Mouse (Mus musculus): ENCODE measurements around the gene Psg26. TPM values are rescaled to one million over a fixed set of nuclear protein-coding genes. Genes with fewer than 3 reads are reported as not detected.

Psg26 gene
- not detected for total RNA-seq (2023)

GRCm38 (mm10) chr7:18484077-18484476, at the start of gene Psg26:
Gene Psg26 (minus strand): TSS chr7:18484177.

GRCm38 (mm10) chr7:18532169-18532568, 48.2 kb upstream of the Psg26 start, which contains the start of gene Psg25:
Gene Psg25 (minus strand): TSS chr7:18532269.

DNA sequence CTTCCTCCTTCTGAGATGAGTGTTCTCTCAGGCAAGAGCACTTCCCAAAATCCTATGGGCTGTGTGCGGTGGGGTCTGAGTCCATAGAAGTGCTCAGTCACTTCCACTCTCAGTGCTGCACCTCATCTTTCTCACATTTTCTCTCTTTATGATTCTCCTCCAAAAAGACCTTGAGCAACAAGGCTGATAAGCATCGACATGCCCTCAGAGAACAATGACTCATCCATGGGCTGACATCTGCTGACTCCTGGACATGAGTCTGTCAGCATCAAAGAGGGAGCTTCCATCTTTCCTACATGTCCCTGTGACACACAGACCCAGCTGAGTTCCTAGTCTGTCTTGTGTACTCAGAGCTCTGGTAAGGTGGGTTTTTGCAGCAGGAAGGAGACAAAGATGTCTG, 52.0 kb downstream of the Psg26 start, which contains the start of gene Psg28:
Psg28 (minus strand) TSS at position 101 of the 400 bp plus-strand sequence.

Other genes with a start within 250 kb of the Psg26 start
- gene Mill1, start 238.8 kb downstream of the Psg26 start, total RNA-seq (2023): not detected
- not detected for gene Psg18, start 129.2 kb downstream of the Psg26 start, total RNA-seq (2023)
- gene Psg28, start 52.1 kb downstream of the Psg26 start, total RNA-seq (2023): not detected
- not detected for gene Psg25, start 48.1 kb upstream of the Psg26 start, total RNA-seq (2023)
- gene Psg27, start 83.1 kb upstream of the Psg26 start, total RNA-seq (2023): not detected
- not detected for gene Psg23, start 132.3 kb upstream of the Psg26 start, total RNA-seq (2023)
- gene Psg21, start 172.5 kb upstream of the Psg26 start, total RNA-seq (2023): not detected
- gene Psg20, start 202.0 kb upstream of the Psg26 start, total RNA-seq (2023): not detected
- not detected for gene Psg22, start 233.9 kb upstream of the Psg26 start, total RNA-seq (2023)